Mouse (Mus musculus): ENCODE data around the gene Rin2. TPM values are rescaled to one million over a fixed set of nuclear protein-coding genes. Genes with fewer than 3 reads are reported as not detected.

Gene Rin2
- polyA plus RNA-seq (2012; rRNA removed; ENCODE audit: low replicate concordance) = 2.7 and 3.9 TPM in 2 replicates

GRCm38 (mm10) chr2:145675142-145675755 lies at the start of gene Rin2:
Gene Rin2, plus strand, starts transcription at chr2:145675215.

DNA sequence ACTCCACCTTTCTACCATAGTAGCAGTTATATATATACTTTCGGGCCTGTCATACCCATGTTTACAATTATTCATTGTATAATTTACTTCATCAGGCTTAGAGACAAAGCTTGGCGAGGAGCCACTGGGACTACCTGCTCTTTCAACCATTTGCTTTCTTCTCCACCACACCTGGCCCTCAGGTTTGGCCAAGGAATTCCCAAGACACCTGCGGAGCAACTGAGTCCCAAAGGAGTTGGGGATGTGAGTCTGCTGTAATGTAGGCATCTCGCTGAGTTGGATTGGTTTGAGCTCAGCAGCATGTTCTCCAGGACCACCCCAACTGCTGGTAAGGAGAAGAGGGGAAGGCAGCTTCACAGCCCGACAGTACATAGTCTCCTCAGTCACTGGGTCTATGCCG lies 226.8 kb downstream of the Rin2 start, which contains the start of gene Naa20:
Naa20 (plus strand) TSS at position 239 of the 400 bp plus-strand sequence.

DNA sequence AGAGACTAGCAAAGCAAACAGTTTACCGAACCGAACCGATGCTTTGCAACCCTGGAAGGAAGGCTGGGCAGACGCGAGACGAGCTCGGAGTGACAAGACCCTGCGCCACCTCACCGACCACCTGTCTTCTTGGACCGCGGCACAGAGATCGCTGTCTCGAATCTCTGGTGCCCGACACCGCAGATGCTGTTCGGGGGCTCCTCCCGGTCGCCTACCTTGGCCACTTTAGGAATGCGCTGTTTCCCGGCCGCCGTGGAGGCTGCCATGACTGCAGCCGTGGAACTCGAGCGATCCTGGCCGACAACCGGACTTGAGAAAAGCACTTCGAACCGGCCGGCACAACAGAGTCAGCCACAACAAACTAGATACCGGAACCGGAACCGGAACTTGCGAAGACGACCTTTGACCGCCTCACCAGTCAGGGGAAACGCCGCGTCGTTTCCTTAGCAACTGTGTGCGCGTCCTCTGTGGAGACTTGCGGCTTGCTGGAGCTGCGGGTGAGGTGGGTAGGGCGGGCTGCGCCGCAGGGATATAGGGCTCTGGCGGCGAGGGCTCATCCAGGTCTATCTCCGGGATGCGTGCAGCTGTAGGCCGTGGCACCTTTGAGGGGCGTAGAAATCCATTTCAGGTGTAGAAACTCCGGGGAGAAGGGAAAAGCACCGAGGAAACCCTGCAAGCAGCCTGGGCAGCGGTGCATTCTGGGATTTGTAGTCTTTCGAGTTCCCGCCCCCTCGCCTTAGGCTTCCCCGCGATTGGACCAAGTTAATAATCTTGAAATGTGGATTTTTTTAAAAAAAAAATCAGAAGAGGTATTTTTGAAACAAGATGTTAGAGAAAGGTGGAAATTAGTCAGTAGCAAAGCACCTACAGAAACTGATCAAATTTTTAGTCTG lies 259.6 kb downstream of the Rin2 start, which contains the start of the genes Cfap61 and Crnkl1:
Cfap61 (plus strand) TSS at position 446 of the 893 bp plus-strand sequence.
Crnkl1 (minus strand) TSS at position 676 of the 893 bp plus-strand sequence.

Other genes starting within 250 kb of the Rin2 start
- gene Naa20, start 226.9 kb downstream of the Rin2 start, polyA plus RNA-seq (2012; rRNA removed; ENCODE audit: low replicate concordance) = 9.2 and 15.3 TPM in 2 replicates

Measured in duodenum, adult 2 months (tissue).